Mouse (Mus musculus): ENCODE data around the gene Dpp6.

DNA sequence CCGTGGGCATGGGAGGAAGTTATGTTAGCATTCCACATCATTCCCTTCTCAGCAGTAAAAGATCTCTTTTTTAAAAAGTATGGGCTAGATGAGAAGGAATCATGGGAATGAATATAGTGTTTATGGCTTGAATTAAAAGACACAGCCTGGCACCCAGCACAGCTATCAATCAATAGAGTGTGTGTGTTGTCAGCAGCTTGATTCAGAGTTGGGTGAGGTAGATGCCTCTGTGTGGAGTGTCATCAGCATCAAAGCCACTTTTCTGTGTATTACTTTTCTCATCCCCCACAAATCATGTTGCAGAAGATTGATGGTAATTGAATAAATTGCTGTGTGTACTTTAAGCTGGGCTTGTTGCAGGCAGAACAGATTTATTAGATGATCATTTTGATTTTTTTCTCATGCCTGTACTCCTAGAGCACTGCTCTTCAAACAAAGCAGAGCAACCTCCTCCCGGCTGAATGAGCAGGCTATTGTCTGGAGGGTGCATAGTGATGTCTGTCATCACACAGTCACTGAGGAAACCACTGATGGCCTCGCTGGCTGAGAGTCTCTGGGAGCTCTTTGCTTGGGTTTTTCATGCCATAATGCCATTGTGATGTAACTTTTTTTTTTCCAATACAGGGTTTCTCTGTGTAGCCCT, 201.4 kb downstream of the Dpp6 start:
- TF ChIP-seq CTCF (IDR thresholded peaks at IDR 0.05; ENCODE audit: low read depth, low read length) (no peak), GATA2 (IDR thresholded peaks at IDR 0.05; ENCODE audit: borderline replicate concordance, low read depth, low read length) (no peak), GATA1 (IDR thresholded peaks at IDR 0.05; ENCODE audit: borderline replicate concordance, low read length) (no peak)

Measured in G1E (cell line).